Mouse (Mus musculus): ENCODE results near the gene Ncoa3. TPM values are rescaled to one million over a fixed set of nuclear protein-coding genes. Genes with fewer than 3 reads are reported as not detected.

The Ncoa3 gene
- total RNA-seq, 2 experiments from 2014 or later, result 29.7 to 34.3 TPM

DNA sequence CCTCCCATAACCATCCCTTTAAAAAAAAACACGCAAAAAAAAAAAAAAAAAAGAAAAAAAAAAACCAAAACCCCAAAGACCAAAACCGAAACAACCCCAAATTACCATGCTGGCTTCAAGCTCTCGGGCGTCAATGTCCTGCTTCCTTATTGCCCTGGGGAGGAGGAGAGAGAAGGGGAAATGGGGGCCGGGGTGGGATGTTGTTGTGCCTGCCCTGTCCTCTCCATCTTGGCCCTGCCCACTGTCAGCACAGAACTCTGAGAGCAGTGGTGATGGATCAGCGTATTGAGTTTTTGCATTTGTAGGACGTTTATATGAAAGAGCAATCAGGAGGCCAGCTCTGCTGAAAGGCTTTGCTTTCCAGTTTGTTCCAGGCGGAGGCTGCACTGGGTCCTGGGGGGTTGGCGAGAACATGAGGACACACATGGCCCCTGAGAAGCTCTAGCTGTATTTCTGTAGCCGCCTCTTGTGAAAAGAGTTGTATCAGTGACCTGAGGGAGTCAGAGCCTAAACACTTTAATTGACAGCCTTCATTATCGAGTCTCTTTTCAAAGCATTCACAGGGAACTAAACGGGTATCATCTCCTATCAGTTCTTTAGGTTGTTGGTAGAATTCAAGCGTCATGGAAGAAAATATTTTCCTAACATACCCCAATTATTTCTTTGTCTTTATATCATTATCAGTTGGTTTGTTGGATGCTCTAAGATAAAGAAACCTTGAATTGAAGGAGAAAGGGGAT is 38.0 kb downstream of the Ncoa3 start:
- no peak for DNase-seq (ENCODE audit: extremely low spot score in 1 of 2, low spot score in 1 of 2)

GRCm38 (mm10) chr2:166031120-166031929 is 38.9 kb downstream of the Ncoa3 start:
- DNase-seq (ENCODE audit: extremely low spot score in 1 of 2, low spot score in 1 of 2), result no peak

DNA sequence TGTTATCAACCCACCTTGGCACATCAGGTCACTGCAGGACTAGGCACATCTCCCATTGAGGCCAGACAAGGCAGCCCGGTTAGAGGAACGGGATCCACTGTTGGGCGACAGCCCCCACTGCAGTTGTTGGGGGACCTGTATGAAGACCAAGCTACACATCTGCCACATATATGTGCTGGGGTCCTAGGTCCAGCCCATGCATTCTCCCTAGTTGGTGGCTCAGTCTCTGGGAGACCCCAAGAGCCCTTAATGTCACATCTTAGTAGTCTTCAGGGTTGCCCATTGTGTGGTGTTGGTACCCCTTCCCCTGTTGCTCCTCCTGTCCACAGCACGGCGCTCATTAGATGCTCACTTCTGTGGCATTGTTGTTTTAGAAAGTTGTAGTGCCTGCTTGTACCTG is 40.2 kb downstream of the Ncoa3 start:
- DNase-seq (ENCODE audit: extremely low spot score in 1 of 2, low spot score in 1 of 2), result no peak

DNA sequence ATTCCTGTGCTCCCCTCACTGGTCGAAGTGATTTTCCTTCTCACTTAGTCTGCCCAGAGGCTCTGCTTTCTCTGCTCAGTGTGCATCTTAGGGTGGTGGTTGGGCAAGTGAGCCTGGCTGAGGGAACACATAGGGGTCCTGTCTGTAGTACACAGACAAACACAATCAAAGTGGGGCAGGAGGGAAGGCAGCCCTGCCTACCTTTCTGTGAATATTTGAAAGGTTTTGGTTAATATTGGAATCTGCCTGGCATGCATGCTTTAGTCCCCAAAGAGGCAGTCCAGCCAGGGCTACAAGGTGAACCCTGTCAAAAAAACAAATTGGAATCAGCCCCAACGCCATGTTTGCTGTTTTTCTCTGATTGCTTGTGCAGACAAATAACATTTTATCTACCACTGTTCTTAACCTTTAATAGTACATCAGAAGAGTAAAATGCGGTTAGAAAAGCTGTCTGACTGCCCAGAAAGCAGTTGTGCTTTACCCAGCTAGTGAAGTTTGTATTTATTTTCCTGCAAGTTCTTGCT is 42.6 kb downstream of the Ncoa3 start:
- no peak for DNase-seq (ENCODE audit: extremely low spot score in 1 of 2, low spot score in 1 of 2)

- DNase-seq (ENCODE audit: extremely low spot score in 1 of 2, low spot score in 1 of 2), result peak in 1 of 2 experiments; percentile 43
These were observed 43.3 kb downstream of the Ncoa3 start for GRCm38 (mm10) chr2:166035725-166036124.

DNA sequence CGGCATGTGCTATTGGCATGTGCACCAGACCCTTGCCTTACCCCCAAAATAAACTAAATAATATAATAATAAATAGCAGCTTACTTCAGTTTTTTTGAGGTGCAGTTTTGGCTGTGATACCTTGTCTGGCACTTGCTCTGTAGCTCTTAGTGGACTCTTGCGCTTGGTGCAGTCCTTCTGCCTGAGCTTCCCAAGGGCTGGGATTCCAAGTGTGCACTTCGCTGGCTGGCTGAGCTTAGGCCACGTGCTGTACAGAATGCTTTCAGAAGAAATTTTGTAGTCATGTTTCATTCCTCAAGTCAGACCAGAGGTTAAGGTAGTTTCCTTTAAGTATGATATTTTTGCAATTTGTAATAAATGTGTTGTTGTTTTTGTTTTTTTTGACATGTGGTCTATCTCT is 47.2 kb downstream of the Ncoa3 start:
- DNase-seq (ENCODE audit: extremely low spot score in 1 of 2, low spot score in 1 of 2), result no peak

GRCm38 (mm10) chr2:166042542-166042941 is 50.1 kb downstream of the Ncoa3 start:
- no peak for DNase-seq (ENCODE audit: extremely low spot score in 1 of 2, low spot score in 1 of 2)

- no peak for DNase-seq (ENCODE audit: extremely low spot score in 1 of 2, low spot score in 1 of 2)
These were observed 52.6 kb downstream of the Ncoa3 start for GRCm38 (mm10) chr2:166045006-166045405.

GRCm38 (mm10) chr2:166045549-166046501 is 53.4 kb downstream of the Ncoa3 start:
- DNase-seq (ENCODE audit: extremely low spot score in 1 of 2, low spot score in 1 of 2), result no peak

DNA sequence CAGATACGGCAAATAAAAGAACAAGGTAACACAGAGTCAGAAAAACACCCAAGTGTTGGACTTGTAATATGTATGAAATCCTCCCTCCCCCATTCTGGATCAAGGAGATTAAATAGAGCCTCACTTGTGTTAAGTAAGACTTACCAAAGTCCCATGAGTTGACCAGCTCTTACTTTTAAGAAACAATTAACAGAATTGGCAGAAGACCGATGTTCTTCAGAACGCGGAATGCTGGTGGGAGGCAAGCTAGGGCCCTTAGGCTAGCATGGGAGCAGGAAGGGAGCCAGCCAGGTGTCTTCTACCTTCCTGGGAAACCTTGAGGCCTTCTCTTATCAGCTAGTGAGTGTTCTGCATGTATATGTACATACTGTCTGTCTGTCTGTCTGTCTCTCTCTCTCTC is 55.5 kb downstream of the Ncoa3 start:
- no peak for DNase-seq (ENCODE audit: extremely low spot score in 1 of 2, low spot score in 1 of 2)

DNA sequence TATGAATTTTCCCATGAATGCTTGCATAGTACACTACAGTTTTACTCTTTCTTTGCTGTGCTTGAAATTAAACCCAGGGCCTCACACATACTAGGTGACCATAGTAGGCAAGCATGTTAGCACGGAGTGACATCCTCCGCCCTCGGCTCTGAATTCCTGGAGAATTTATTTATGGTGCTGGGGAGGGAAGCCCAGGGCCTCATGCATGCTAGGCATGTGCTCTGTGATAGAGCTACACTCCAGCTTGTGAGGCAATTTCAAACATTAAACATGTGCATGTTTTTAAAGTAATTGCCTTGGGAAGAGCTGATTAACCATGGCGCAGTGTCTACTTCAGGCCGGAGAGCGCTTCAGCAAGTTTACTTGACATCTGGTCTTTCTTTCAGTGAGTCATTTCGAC is 56.4 kb downstream of the Ncoa3 start:
- no peak for DNase-seq (ENCODE audit: extremely low spot score in 1 of 2, low spot score in 1 of 2)

DNA sequence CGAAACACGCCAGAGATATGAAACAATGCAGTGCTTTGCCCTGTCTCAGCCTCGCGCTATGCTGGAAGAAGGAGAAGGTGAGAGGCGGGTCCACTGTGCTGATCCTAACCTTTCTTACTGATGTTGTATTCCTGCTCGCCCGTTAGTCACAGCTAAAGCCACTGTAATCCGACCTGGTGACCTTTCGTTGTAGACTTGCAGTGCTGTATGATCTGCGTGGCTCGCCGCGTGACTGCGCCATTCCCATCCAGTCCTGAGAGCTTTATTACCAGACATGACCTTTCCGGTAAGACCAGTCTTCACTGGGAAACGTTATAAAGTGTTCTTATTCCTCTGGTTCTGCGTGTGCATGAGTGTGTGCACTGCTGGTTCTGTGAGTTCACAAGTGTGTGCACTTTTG is 59.0 kb downstream of the Ncoa3 start:
- DNase-seq (ENCODE audit: extremely low spot score in 1 of 2, low spot score in 1 of 2), result no peak

DNA sequence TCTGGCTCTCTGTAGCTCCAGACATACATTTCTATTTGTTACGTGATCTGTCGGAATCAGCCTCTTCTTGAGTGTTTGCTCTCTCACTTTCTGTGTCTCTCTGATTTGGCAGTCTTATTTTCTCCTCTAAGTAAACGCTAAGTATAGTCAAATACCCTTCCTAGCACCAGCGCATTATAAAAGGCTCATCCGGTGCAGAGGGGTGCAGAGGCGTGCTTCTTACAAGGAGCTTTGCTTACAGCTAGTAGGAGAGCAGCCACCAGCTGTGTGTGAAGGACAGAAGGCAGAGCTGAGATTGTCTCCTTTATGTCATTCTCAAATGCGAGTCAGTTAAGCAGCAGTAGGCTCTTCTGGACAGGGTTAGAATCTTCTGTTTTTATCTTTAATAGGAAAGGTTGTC is 59.5 kb downstream of the Ncoa3 start:
- DNase-seq (ENCODE audit: extremely low spot score in 1 of 2, low spot score in 1 of 2), result no peak

- DNase-seq (ENCODE audit: extremely low spot score in 1 of 2, low spot score in 1 of 2), result no peak
These were observed 61.6 kb downstream of the Ncoa3 start for GRCm38 (mm10) chr2:166054002-166054539.

- DNase-seq (ENCODE audit: extremely low spot score in 1 of 2, low spot score in 1 of 2), result peak; percentile 12 to 53
These were observed 67.4 kb downstream of the Ncoa3 start for GRCm38 (mm10) chr2:166059684-166060423.

DNA sequence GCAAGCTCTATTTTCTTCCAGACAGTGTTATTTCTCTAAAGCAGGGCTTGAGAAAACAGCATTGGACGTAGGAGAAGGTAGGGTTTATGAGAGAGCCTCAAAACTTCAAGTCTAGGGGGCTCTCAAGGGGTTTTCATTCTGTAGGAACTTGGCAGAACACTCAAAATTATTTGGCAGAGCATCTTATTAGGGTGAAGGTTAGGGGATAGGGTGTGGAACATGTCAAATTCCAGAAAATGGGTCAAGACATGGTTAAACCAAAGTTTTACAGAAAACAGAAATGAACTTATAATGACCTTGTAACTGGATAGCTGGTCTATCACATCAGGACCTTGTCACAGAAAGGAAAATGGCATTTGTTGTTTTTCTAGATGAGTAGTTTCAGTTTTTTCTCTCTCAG is 69.6 kb downstream of the Ncoa3 start:
- DNase-seq (ENCODE audit: extremely low spot score in 1 of 2, low spot score in 1 of 2), result no peak

DNA sequence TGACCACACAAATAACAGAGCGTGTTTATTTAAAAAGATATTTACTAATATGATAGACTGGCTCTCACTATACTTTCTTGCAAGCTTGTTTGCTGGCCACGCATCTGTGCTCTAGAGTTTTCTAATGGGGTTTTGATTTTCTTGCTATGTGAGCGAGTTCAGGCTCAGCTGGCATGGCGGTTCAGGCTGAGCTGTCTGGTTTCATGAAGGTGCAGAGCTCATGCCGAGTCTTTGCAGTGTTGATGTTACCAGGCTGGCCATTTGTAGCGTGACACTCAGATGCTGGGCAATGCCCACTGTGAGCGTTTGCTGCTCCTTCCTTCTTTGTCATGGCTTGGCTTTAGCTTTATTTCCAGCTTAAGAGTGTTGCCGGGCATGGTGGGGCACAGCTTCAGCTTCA is 70.0 kb downstream of the Ncoa3 start:
- DNase-seq (ENCODE audit: extremely low spot score in 1 of 2, low spot score in 1 of 2), result no peak

DNA sequence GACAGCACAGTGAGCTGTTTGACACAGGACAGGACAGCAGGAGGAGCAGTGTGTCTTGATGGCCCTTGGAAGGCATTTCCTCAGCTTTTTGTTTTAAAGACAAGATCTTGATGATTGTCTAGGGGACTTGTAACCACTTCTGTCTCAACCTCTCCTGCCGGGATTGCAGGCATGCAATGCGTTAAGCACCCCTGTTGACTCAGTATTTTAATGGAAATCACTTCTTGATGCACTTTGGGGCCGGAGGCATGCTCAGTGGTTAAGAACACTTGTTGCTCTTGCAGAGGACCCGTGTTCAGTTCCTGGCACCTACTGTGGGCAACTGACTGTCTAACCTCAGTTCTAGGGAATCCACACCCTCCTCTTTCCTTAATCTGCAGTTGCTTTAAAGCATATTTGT is 74.0 kb downstream of the Ncoa3 start:
- no peak for DNase-seq (ENCODE audit: extremely low spot score in 1 of 2, low spot score in 1 of 2)

- DNase-seq (ENCODE audit: extremely low spot score in 1 of 2, low spot score in 1 of 2), result no peak
These were observed 75.8 kb downstream of the Ncoa3 start for GRCm38 (mm10) chr2:166068261-166068660.

DNA sequence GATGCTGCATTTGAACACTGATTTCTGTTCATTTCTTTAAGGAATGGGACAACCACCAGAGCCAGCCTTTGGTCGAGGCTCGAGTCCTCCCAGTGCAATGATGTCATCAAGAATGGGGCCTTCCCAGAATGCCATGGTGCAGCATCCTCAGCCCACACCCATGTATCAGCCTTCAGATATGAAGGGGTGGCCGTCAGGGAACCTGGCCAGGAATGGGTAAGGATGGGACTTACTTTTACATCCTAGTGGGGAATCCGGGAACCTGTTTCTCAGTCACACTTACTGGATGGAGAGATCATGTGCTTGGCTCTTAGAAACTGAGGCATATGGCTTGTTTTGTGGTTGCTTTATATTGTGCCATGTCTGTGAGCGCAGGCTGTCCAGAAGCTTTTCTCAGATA is 76.7 kb downstream of the Ncoa3 start:
- no peak for DNase-seq (ENCODE audit: extremely low spot score in 1 of 2, low spot score in 1 of 2)

Data from layer of hippocampus, postnatal 25 days (tissue).